Mouse (Mus musculus) forebrain, embryonic 16.5 days (tissue): ENCODE results near the gene Zmiz1. TPM values are rescaled to one million over a fixed set of nuclear protein-coding genes. Genes with fewer than 3 reads are reported as not detected.

ENCODE experiments used
- ATAC-seq: fragments of 200-750 bp; cut with Nextera tagmentation; 2 replicates; pipeline ENCODE4 v1.8.0; 2017; ENCODE audit warnings: mild to moderate bottlenecking, moderate library complexity
- H3K27ac ChIP-seq: fragments of 300-500 bp; sonication (generic); 2 replicates; pipeline ENCODE4 v1.5.1; 2014; ENCODE audit warnings: low read length, control low read depth
- H3K27me3 ChIP-seq: fragments of 300-500 bp; sonication (generic); replicated peaks from 2 replicates; pipeline ENCODE4 v1.6.1; 2014; ENCODE audit warnings: low read length; ENCODE audit not compliant: control insufficient read depth, insufficient read depth
- H3K36me3 ChIP-seq: fragments of 300-500 bp; sonication (generic); 2 replicates; pipeline ENCODE4 v1.6.1; 2014; ENCODE audit not compliant: control insufficient read depth, insufficient read depth
- H3K4me1 ChIP-seq: fragments of 300-500 bp; sonication (generic); replicated peaks from 2 replicates; pipeline ENCODE4 v1.6.1; 2014; ENCODE audit warnings: low read length; ENCODE audit not compliant: control insufficient read depth, insufficient read depth
- H3K4me2 ChIP-seq: fragments of 300-500 bp; sonication (generic); 2 replicates; pipeline ENCODE4 v1.6.1; 2014; ENCODE audit warnings: mild to moderate bottlenecking, low read length, control low read depth
- H3K4me3 ChIP-seq: fragments of 300-500 bp; sonication (generic); replicated peaks from 2 replicates; pipeline ENCODE4 v1.5.1; 2014; ENCODE audit warnings: mild to moderate bottlenecking, low read length, control low read depth
- H3K9ac ChIP-seq: fragments of 300-500 bp; sonication (generic); replicated peaks from 2 replicates; pipeline ENCODE4 v1.6.1; 2014; ENCODE audit warnings: low read depth, low read length, control low read depth
- H3K9me3 ChIP-seq: fragments of 300-500 bp; sonication (generic); 2 replicates; pipeline ENCODE4 v1.6.1; 2016; ENCODE audit warnings: low read length; ENCODE audit not compliant: control insufficient read depth
- WGBS: fragments of 180-500 bp; shearing (Covaris S2); extraction: QIAGEN DNeasy Blood & Tissue Kit; methylation state at CpG from one replicate; pipeline ENCODE4 v1.1.7; 2014; 5-methylcytosine and 5-hydroxymethylcytosine counted together
- polyA plus RNA-seq: library from polyadenylated mRNA; unstranded; fragments of >200 nt; fragmentation: Nextera tagmentation; extraction: Ambion mirVana; gene quantifications from 2 replicates; pipeline ENCODE4 v1.2.1, GENCODE M21; 2015

Gene Zmiz1
- polyA plus RNA-seq = 52.6 and 56.6 TPM in 2 replicates

DNA sequence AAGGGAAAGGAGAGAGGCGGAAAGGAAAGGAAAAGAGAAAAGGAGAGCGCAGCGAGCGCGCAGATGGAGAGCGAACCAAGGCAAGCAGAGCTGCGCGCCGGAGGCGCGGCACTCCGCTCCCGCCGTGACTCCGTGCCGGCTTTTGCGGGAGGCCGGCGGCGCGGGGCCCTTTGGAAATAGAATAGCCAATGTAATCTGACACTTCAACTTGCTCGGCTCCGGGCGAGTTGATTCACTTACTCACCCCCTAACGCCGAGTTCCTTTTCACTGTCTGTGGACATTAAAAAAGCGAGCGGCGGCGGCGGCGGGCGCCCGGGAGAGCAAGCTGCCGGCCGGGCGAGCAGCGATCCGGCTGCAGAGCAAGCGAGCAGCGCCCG lies at the start of gene Zmiz1:
Zmiz1 (plus strand) TSS at position 170 of the 378 bp plus-strand sequence.
- peaks cover 50% of the 10 kb centered on the region for H3K4me1 ChIP-seq
- peak within 1 kb of the TSS; percentile 65 for H3K4me2 ChIP-seq
- ATAC-seq = peak; percentile 44
- no peaks in the 10 kb centered on the region for H3K36me3 ChIP-seq
- H3K27ac ChIP-seq = peak within 1 kb of the TSS; percentile 99
- no peaks in the 10 kb centered on the region for H3K9me3 ChIP-seq
- H3K4me3 ChIP-seq = peak within 1 kb of the TSS; percentile 100
- H3K27me3 ChIP-seq = no peaks in the 10 kb centered on the region
- H3K9ac ChIP-seq = peak within 1 kb of the TSS; percentile 98
- under 1% methylated on average over 42 of the region's 42 CpGs for WGBS

DNA sequence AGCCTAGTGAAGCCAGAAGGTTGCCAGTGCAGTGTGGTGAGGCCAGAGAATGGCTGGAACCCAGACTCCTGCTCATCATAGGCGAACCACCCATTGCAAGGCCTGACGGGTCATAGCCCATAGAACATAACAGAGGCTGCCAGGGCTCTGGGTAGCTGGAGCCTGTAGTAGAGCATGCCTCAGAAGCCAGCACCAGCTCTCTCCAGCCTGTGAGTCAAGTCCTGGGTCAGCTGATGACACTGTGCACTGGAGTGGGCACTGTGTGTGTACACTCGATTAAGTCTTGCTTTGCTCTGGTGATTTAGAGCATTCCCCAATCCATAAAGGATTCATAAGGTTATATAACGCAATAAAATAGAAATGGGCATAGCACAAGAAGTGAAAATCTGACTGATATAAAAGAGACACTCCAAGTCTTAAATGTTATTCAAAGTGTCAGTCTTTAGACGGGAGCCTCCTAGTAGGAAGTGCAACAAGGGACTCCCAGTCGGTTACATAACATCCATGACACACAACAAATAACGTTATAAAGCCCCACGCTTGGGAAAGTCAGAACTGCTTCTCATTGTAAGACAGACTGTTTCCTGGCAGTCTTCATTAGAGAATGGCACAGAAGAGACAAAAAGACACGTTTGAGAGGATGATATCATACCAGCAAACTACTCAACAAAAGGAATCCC lies 47.0 kb upstream of the Zmiz1 start:
- no peaks in the 10 kb centered on the region for H3K4me1 ChIP-seq
- no peak overlapping the region for H3K9ac ChIP-seq
- H3K4me2 ChIP-seq = no peak overlapping the region
- H3K9me3 ChIP-seq = no peaks in the 10 kb centered on the region
- WGBS = 88% methylated on average over 9 of the region's 9 CpGs
- no peaks in the 10 kb centered on the region for H3K36me3 ChIP-seq
- no peak overlapping the region for H3K27ac ChIP-seq
- no peaks in the 10 kb centered on the region for H3K27me3 ChIP-seq
- no peak overlapping the region for H3K4me3 ChIP-seq
- no peak for ATAC-seq

DNA sequence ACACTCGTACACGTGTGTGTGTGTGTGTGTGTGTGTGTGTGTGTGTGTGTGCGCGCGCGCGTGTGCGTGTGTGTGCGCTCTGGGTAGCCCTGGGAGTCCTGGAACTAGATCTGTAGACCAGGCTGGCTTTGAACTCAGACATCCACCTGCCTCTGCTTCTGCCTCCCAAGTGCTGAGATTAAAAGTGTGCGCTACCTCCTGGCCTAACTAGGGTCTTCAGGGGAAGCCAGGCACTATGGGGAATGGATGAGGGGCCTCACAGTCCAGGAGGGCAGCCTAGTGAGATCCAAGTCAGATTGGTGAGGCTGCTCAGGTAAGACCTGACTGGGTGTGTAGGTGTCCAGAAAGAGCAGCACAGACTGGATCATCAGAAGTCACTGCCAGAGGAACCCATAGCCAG lies 46.2 kb upstream of the Zmiz1 start:
- H3K36me3 ChIP-seq = no peaks in the 10 kb centered on the region
- H3K4me3 ChIP-seq = no peak overlapping the region
- no peaks in the 10 kb centered on the region for H3K27me3 ChIP-seq
- no peaks in the 10 kb centered on the region for H3K4me1 ChIP-seq
- 96% methylated on average over 10 of the region's 10 CpGs for WGBS
- no peak for ATAC-seq
- H3K9me3 ChIP-seq = no peaks in the 10 kb centered on the region
- no peak overlapping the region for H3K9ac ChIP-seq
- no peak overlapping the region for H3K4me2 ChIP-seq
- no peak overlapping the region for H3K27ac ChIP-seq

DNA sequence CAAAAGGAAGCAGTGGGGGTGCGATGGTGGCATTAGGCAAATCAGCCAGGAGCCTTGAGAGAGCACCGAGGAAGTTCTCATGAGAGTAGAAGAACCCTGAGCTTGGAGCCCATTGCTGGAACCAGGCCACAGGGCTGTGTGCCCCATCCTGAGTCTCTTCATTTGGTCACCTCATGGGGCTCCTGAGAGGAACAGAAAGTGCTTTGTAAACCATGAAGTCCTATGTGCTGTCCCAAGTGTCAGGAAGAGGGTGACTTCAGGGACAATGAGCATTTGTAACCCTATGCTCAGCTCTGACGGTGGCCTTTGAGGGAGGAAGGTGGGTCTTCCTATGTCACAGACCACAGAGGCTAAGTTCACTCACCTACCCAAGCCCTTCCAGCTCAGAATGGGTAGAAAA lies 45.5 kb upstream of the Zmiz1 start:
- Histone ChIP-seq H3K27me3 (no peaks in the 10 kb centered on the region), H3K4me3 (no peak overlapping the region), H3K27ac (no peak overlapping the region), H3K36me3 (no peaks in the 10 kb centered on the region), H3K4me1 (no peaks in the 10 kb centered on the region), H3K9me3 (no peaks in the 10 kb centered on the region), H3K4me2 (no peak overlapping the region), H3K9ac (no peak overlapping the region)
- ATAC-seq = no peak
- 80% methylated on average over 3 of the region's 3 CpGs for WGBS

DNA sequence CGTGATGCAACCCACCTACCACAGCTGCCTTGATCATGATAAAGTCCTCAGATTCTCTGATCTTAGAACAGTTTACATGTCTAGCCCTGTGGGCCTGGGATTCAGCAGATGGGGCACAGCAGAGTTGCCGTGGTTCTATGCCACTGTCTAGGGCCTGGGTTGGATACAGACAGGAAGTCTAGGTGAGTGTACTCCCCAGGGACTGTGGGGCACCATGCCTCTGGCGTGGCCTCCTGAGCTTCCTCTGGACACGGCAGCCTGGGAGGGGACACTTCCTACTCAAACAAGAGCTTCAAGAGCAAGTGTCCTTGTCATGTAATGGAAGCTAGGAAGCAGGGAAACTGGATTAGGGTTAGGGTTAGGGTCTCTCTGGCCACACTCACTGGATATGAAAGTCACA lies 44.9 kb upstream of the Zmiz1 start:
- H3K4me3 ChIP-seq = no peak overlapping the region
- no peaks in the 10 kb centered on the region for H3K9me3 ChIP-seq
- no peak overlapping the region for H3K4me2 ChIP-seq
- H3K27ac ChIP-seq = no peak overlapping the region
- 89% methylated on average over 4 of the region's 4 CpGs for WGBS
- H3K4me1 ChIP-seq = no peaks in the 10 kb centered on the region
- H3K27me3 ChIP-seq = no peaks in the 10 kb centered on the region
- no peaks in the 10 kb centered on the region for H3K36me3 ChIP-seq
- H3K9ac ChIP-seq = no peak overlapping the region
- ATAC-seq = no peak

DNA sequence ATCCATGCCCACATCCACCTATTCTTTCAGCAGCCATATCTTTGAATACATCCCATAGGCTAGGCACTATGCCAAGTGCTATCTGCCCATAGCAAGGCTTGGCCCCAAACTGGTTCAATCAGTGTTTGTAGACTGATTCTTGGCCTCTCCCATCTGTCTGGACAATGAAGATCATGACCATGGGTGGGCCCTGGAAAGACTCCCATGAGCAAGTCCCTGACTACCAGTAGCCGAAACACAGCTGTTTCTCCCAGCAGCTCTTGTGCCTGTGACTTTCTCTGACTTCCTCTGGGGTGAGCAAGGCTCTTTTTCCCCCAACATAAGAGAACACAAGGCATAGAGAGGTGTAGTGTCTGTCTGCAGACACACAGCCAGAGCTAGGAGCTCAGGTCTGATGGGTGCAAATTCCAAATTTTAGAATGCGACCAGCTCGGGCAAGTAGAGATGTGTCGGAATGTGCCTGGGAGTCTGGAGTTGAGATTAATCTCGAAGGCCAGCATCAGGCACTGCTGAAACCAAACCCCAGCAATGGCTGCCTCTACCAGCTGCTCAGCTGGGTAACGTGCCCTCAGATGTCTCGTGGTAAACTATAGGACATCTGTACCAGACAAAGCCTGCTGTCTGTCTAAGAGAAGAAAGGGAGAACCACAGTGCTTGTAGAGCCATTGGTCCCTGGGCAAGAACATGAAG lies 38.8 kb upstream of the Zmiz1 start:
- 77% methylated on average over 7 of the region's 7 CpGs for WGBS
- H3K4me2 ChIP-seq = no peak overlapping the region
- H3K4me3 ChIP-seq = no peak overlapping the region
- ATAC-seq = no peak
- no peak overlapping the region for H3K9ac ChIP-seq
- no peak overlapping the region for H3K27ac ChIP-seq
- no peaks in the 10 kb centered on the region for H3K9me3 ChIP-seq
- peaks cover 24% of the 10 kb centered on the region for H3K4me1 ChIP-seq
- H3K36me3 ChIP-seq = no peaks in the 10 kb centered on the region
- no peaks in the 10 kb centered on the region for H3K27me3 ChIP-seq

DNA sequence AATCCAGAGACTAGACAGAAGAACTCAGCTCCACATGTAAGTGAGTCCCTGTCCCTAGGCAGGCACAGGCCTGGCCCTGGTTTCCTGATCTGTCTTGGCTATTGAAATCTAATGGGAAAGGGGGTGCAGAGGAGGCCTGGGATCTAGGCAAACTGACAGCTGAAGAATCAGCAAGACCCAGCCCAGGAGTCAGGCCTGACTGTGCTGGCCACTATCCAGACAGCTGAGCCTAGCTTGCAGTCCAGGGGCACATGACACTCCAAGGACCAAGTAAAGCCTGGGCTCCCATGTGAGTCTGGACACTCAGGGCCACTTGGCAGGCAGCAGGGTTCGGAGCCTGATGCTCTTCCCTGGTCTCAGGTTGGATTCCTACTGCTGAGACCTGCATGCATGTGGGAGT lies 38.0 kb upstream of the Zmiz1 start:
- Histone ChIP-seq H3K27me3 (no peaks in the 10 kb centered on the region), H3K4me2 (no peak overlapping the region), H3K27ac (peak overlapping the region; percentile 91), H3K4me1 (peaks cover 24% of the 10 kb centered on the region), H3K9ac (peak overlapping the region; percentile 32), H3K36me3 (no peaks in the 10 kb centered on the region), H3K4me3 (no peak overlapping the region), H3K9me3 (no peaks in the 10 kb centered on the region)
- 85% methylated on average over 1 of the region's 1 CpGs for WGBS
- ATAC-seq = peak; percentile 29

DNA sequence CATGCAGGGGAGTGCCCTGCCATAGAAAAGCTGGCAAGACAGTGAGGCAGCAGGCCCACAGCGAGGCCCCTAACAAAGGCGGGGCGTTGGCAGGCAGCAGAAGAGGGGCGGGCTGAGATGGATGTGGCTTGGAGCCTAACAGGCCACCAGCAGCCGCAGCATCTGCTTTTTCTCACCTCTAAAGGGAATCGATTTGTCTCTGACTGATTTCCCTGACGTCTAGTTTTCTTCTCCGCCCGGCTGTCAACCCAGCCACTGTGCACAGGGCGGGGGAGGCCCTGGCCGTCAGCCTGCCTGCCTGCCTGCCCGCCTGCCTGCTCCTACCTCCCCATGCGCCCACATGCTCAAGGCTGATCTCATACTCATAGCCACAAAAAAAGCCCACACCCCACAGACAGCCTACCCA lies 37.4 kb upstream of the Zmiz1 start:
- H3K9me3 ChIP-seq = no peaks in the 10 kb centered on the region
- peaks cover 24% of the 10 kb centered on the region for H3K4me1 ChIP-seq
- WGBS = 13% methylated on average over 13 of the region's 13 CpGs
- H3K36me3 ChIP-seq = no peaks in the 10 kb centered on the region
- H3K27me3 ChIP-seq = no peaks in the 10 kb centered on the region
- H3K9ac ChIP-seq = peak overlapping the region; percentile 32
- H3K4me2 ChIP-seq = no peak overlapping the region
- ATAC-seq = peak; percentile 93
- H3K27ac ChIP-seq = peak overlapping the region; percentile 91
- H3K4me3 ChIP-seq = no peak overlapping the region

DNA sequence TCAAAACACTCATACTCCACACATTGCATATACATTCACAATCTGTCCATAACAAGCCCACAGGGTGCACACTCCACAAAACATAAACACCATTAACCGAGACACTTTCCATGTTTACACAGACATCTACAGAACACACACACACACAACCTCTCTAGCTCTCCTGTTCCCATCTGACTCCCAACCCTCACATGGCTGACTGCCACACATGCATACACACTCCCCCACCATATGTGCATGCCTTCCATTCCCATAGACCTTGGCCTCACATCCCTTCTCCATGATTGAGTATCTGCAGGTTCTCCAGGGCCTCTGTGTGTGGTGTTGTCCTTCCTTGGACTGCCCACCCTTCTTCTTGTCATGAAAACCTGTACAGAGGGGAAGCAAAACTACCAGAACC lies 36.0 kb upstream of the Zmiz1 start:
- WGBS = 67% methylated on average over 1 of the region's 1 CpGs
- ATAC-seq = no peak
- Histone ChIP-seq H3K27me3 (no peaks in the 10 kb centered on the region), H3K4me2 (no peak overlapping the region), H3K9me3 (no peaks in the 10 kb centered on the region), H3K9ac (no peak overlapping the region), H3K27ac (no peak overlapping the region), H3K36me3 (no peaks in the 10 kb centered on the region), H3K4me3 (no peak overlapping the region), H3K4me1 (peaks cover 24% of the 10 kb centered on the region)
